Mouse (Mus musculus) heart, embryonic 14.5 days (tissue): ENCODE results near the gene Rgl1. TPM values are rescaled to one million over a fixed set of nuclear protein-coding genes. Genes with fewer than 3 reads are reported as not detected.
A peak's percentile ranks its signal among the peaks of the same experiment; 100 is the strongest.

Experiments
- ATAC-seq: fragments of 200-750 bp; cut with Nextera tagmentation; 2 replicates; pipeline ENCODE4 v1.8.0; 2017; ENCODE audit warnings: low read depth, moderate TSS enrichment; ENCODE audit not compliant: insufficient number of reproducible peaks, insufficient read depth, low FRiP score
- H3K27ac ChIP-seq, 2 experiments: fragments of 200-500 bp in 1 of 2; fragments of 300-500 bp in 1 of 2; sonication (generic) in 1 of 2; replicated peaks in 1 of 2; 2 replicates each; pipeline ENCODE4 v1.5.1; 2012 to 2014; ENCODE audit warnings: low read depth in 2 of 2, low read length in 2 of 2, control low read depth in 1 of 2, mild to moderate bottlenecking in 1 of 2, mixed read lengths in 1 of 2; ENCODE audit not compliant: control insufficient read depth in 1 of 2, insufficient read depth in 1 of 2
- H3K27me3 ChIP-seq: fragments of 300-500 bp; sonication (generic); 2 replicates; pipeline ENCODE4 v1.6.1; 2014; ENCODE audit warnings: mild to moderate bottlenecking, low read length, control low read depth; ENCODE audit not compliant: control insufficient read depth, insufficient read depth
- H3K36me3 ChIP-seq: fragments of 300-500 bp; sonication (generic); 2 replicates; pipeline ENCODE4 v1.6.1; 2014; ENCODE audit warnings: mild to moderate bottlenecking, control low read depth, low read length, mixed read lengths; ENCODE audit not compliant: control insufficient read depth, insufficient read depth
- H3K4me1 ChIP-seq, 2 experiments: fragments of 200-500 bp in 1 of 2; fragments of 300-500 bp in 1 of 2; sonication (generic) in 1 of 2; 2 replicates each; pipeline ENCODE4 v1.6.1; 2012 to 2014; ENCODE audit warnings: low read length in 2 of 2, control low read depth in 1 of 2, mixed read lengths in 1 of 2; ENCODE audit not compliant: control insufficient read depth in 2 of 2, insufficient read depth in 2 of 2
- H3K4me2 ChIP-seq: fragments of 300-500 bp; sonication (generic); 2 replicates; pipeline ENCODE4 v1.6.1; 2014; ENCODE audit warnings: mild to moderate bottlenecking, low read length
- H3K4me3 ChIP-seq, 2 experiments: fragments of 200-500 bp in 1 of 2; fragments of 300-500 bp in 1 of 2; sonication (generic) in 1 of 2; 2 replicates each; pipeline ENCODE4 v1.5.1; 2012 to 2014; ENCODE audit warnings: low read length in 2 of 2, mild to moderate bottlenecking in 2 of 2, control low read depth in 1 of 2, low read depth in 1 of 2, moderate library complexity in 1 of 2; ENCODE audit not compliant: control insufficient read depth in 1 of 2, insufficient read depth in 1 of 2
- H3K9ac ChIP-seq: fragments of 300-500 bp; sonication (generic); 2 replicates; pipeline ENCODE4 v1.6.1; 2014; ENCODE audit warnings: mild to moderate bottlenecking, low read length
- H3K9me3 ChIP-seq: fragments of 300-500 bp; sonication (generic); 2 replicates; pipeline ENCODE4 v1.6.1; 2016; ENCODE audit warnings: low read length, control low read depth; ENCODE audit not compliant: control insufficient read depth
- WGBS: fragments of 180-500 bp; shearing (Covaris S2); extraction: QIAGEN DNeasy Blood & Tissue Kit; methylation state at CpG from one replicate; pipeline ENCODE4 v1.1.7; 2014; 5-methylcytosine and 5-hydroxymethylcytosine counted together
- polyA plus RNA-seq: library from polyadenylated mRNA; unstranded; fragments of >200 nt; fragmentation: Nextera tagmentation; extraction: Ambion mirVana; gene quantifications from 2 replicates; pipeline ENCODE4 v1.2.1, GENCODE M21; 2014

Gene Rgl1
- polyA plus RNA-seq, 1 experiment from 2014 or later: 72.0 TPM

DNA sequence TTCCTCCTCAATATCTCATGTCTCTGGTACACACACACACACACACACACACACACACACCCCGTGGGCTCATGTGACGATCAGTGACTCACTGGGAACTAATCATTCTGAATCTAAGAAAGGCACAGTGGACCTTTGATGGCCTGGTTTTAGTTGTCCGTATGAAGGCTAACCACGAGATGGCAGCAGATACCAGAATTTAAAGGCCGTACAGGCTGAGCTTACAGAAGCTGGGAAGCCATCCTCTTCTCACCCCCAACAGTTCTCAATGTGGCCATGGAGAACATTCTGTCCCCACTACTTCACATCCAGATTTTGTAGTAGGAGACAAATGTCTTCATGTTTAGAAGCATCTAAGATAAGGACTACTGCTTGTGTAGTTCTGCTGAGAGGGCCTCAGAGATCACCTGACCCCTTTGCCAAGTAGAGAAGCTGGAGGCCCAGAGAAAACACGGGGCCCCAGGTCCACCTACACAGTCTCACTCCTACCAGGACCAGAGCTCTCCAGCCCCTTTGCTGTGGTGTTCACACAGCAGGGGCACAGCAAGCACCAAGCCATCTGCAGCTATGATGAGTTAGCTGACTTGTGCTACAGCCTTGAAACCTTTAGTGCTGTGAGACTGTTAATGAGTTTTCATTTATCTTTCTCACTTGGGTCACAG is 241.0 kb downstream of the Rgl1 start:
- Histone ChIP-seq H3K27ac (peak overlapping the region; percentile 78 to 94), H3K9me3 (no peaks in the 10 kb centered on the region), H3K4me3 (no peak overlapping the region), H3K4me1 (peaks cover 27 to 59% of the 10 kb centered on the region in 2 experiments), H3K36me3 (peaks cover 83% of the 10 kb centered on the region), H3K4me2 (no peak overlapping the region), H3K27me3 (no peaks in the 10 kb centered on the region), H3K9ac (peak overlapping the region; percentile 62; the same call in 1 of the 2 replicates)
- ATAC-seq: peak; percentile 33; the same call in 1 of the 2 replicates
- WGBS: 7% methylated on average over 6 of the region's 6 CpGs

DNA sequence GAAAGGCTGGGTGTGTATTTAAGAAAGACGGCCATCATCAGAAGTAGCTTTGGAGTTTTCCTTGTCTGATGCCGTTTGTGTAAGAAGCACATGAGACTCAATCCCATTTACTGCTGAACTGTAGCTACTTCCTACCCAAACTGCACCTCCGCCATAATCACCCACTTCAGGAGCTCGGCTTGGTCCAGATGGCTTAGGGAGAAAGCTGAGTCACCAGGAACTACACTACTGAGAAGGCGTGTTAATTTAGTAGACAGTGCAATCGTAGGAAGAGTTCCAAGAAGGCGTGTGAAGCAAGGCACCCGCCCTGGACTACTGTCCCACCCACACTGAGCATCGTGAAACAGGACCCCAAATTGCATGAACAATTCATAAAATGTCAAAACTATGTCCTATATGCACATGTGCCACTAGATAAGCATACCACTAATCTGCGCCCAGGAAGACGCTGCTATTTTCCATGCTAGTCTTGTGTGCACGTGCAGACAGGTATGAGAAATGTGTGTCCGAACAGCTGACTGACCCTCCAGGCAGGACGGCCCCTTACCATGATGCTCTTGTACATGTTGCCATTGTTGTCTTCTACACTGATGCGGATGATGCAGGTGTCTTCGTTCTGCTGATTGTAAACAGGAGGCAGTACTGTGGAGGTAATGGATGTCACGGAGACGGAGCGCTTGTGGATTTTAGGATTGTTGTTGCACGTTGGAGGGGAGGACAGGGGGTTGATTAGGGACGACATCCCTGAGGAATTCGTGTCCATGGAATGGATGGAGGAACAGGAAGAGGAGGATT is 241.9 kb downstream of the Rgl1 start:
- no peak for ATAC-seq
- H3K36me3 ChIP-seq: peaks cover 83% of the 10 kb centered on the region
- no peak overlapping the region for H3K4me3 ChIP-seq
- H3K4me1 ChIP-seq: peaks cover 24 to 56% of the 10 kb centered on the region in 2 experiments
- H3K9me3 ChIP-seq: no peaks in the 10 kb centered on the region
- WGBS: 69% methylated on average over 22 of the region's 22 CpGs
- no peaks in the 10 kb centered on the region for H3K27me3 ChIP-seq
- H3K4me2 ChIP-seq: no peak overlapping the region
- H3K27ac ChIP-seq: 0 out of 4 replicates have a peak overlapping the region, but pooled peaks of 1 of the 2 experiments have one; percentile 16
- no peak overlapping the region for H3K9ac ChIP-seq

DNA sequence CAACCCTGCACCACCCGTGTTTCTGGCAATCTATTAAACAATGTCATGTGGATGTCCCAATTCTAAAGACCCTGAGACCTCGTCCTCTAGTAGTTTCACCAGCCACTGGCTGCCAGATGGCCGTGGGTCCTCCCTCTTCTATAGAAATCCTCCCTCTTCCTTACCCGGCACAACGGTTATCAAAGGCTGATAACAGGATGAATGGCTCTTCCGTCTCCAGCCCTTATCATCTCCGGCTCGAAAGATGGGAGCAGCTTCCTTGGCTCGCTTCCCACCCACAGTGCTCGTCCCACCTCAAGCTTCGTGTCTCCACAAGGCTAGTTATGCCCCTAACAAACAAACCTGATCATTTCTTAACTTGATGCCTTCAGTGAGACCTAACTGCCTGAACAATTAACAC is 242.9 kb downstream of the Rgl1 start:
- WGBS: 13% methylated on average over 11 of the region's 11 CpGs
- Histone ChIP-seq H3K4me1 (peaks cover 23 to 47% of the 10 kb centered on the region in 2 experiments), H3K4me3 (no peak overlapping the region), H3K27ac (no peak overlapping the region), H3K9ac (peak overlapping the region; percentile 28; the same call in 1 of the 2 replicates), H3K36me3 (peaks cover 89% of the 10 kb centered on the region), H3K4me2 (no peak overlapping the region), H3K9me3 (no peaks in the 10 kb centered on the region), H3K27me3 (no peaks in the 10 kb centered on the region)
- no peak for ATAC-seq

DNA sequence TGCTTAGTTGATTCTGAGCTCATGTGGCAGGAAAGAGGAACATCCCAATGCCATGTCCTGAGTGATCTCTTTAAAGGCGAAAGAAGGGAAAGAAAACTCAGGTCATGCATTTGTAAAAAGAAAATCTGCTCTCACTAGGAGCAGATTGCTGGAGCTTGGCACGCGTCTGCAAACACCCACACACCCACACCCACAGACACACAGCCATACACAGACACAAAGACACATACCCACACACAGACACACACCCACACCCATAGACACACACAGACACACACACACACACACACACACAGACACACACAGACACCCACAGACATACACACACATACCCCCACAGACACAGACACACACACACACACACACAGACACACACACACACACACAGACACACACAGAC is 243.9 kb downstream of the Rgl1 start:
- peaks cover 90% of the 10 kb centered on the region for H3K36me3 ChIP-seq
- H3K9me3 ChIP-seq: no peaks in the 10 kb centered on the region
- no peaks in the 10 kb centered on the region for H3K27me3 ChIP-seq
- H3K27ac ChIP-seq: no peak overlapping the region
- WGBS: 82% methylated on average over 3 of the region's 3 CpGs
- H3K4me3 ChIP-seq: no peak overlapping the region
- no peak for ATAC-seq
- no peak overlapping the region for H3K9ac ChIP-seq
- no peak overlapping the region for H3K4me2 ChIP-seq
- H3K4me1 ChIP-seq: peaks cover 16 to 37% of the 10 kb centered on the region in 2 experiments

DNA sequence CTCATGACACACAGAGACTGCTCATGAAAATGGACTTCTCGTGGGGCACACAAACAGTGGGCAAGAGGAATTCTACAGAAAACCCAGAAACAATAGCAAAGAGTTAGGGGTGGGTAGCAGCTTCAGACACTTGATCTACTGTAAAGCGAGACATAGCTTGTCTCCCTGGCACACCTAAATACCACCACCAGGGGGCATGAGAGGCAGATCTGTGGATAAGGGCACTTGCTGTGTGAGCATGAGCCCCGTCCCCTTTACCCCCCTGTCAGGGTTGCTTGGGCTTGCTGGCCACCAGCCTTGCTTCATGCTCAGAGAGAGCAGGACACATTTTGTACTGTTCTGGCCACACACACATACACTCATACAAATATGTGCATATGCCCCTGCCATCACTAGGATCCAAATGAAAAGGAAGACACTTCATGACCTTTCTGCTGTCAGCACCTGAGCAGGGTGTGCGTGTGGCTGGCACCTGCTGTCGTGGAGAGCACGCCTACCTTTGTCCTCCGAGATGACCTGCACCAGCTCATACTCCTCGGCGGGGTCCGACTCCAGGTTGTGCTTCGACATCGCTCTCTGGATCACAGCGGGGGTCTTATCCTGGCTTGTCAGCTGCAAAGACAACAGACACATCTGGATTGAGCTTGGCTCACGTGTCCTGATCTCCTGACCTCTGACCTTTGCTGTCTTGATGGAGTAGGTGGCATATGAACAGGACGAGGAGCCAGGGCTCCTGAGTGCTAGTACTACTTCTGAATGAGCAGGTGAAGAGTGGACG is 245.2 kb downstream of the Rgl1 start:
- Histone ChIP-seq H3K27ac (no peak overlapping the region), H3K4me1 (peaks cover 11 to 27% of the 10 kb centered on the region in 2 experiments), H3K9me3 (no peaks in the 10 kb centered on the region), H3K4me2 (no peak overlapping the region), H3K36me3 (peaks cover 96% of the 10 kb centered on the region), H3K9ac (no peak overlapping the region), H3K27me3 (no peaks in the 10 kb centered on the region), H3K4me3 (no peak overlapping the region)
- ATAC-seq: no peak
- 75% methylated on average over 16 of the region's 16 CpGs for WGBS

DNA sequence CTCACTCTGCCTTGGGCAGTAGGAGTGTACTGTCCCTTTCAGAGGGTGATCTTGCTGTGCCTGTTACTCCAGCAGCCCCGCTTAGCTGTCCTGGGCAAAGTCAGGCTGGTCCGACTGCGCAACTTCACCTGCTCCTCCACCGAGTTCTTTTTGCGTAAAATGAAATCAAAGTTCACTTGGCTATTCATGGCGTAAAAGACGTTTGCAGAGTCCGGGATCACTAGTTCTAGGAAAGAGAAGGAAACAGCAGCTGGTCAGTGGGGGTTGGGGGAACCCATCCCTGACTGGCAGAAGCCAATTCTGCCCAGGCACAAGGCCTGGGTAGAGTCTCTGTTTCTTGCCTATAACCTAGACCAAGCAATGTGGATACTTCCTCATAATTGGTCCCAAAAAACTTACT is 247.2 kb downstream of the Rgl1 start:
- no peak for ATAC-seq
- Histone ChIP-seq H3K4me3 (no peak overlapping the region), H3K36me3 (peaks cover 86% of the 10 kb centered on the region), H3K9ac (no peak overlapping the region), H3K27me3 (no peaks in the 10 kb centered on the region), H3K9me3 (no peaks in the 10 kb centered on the region), H3K4me1 (peaks cover 12 to 28% of the 10 kb centered on the region in 2 experiments), H3K27ac (no peak overlapping the region), H3K4me2 (no peak overlapping the region)
- WGBS: 93% methylated on average over 8 of the region's 8 CpGs

DNA sequence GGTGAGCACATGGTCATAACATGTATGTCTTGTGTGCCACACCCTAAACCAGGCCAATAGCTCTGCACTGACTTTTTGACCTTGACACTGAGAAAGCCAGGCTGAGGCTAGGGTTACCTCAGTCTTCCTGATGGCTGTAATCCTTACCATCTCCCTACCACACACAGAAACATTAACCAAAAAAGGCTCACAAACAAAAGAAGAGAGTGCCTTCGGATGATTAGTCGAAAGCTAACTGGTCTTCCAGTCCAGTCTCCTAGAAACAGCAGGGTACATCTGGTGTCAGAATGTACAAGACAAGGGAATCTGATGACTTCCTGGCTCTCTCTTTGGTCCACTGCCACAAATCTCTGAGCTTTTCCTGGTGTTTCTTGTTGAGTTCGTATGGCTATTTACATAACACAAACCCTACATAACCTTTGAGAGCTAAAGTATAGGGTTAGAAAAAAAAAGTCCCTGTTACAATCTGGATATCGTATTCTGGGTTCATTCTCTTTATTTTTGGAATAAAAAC is 249.0 kb downstream of the Rgl1 start:
- 77% methylated on average over 4 of the region's 4 CpGs for WGBS
- Histone ChIP-seq H3K4me1 (peaks cover 13 to 16% of the 10 kb centered on the region in 2 experiments), H3K9ac (no peak overlapping the region), H3K4me3 (no peak overlapping the region), H3K4me2 (no peak overlapping the region), H3K36me3 (peaks cover 70% of the 10 kb centered on the region), H3K27ac (no peak overlapping the region), H3K9me3 (no peaks in the 10 kb centered on the region), H3K27me3 (no peaks in the 10 kb centered on the region)
- no peak for ATAC-seq
